Mouse (Mus musculus) left cerebral cortex, postnatal 25 days (tissue): ENCODE measurements around the gene Wdr54. TPM values are rescaled to one million over a fixed set of nuclear protein-coding genes. Genes with fewer than 3 reads are reported as not detected.
A peak's percentile ranks its signal among the peaks of the same experiment; 100 is the strongest.

Experiments used
- DNase-seq, 2 experiments: peaks; one replicate each; pipeline ENCODE4 v3.0.0; 2022; ENCODE audit warnings: low spot score in 2 of 2, mixed read lengths in 1 of 2
- intact Hi-C: fragments of 180-260 bp; cut with DNase I; formaldehyde crosslinking; loops from one replicate; pipeline ENCODE4 v1.15.1; 2025
- total RNA-seq, 2 experiments: library from RNA; stranded (reverse); gene quantifications; 2 replicates each; pipeline ENCODE4 v1.2.3; 2021

Wdr54 gene
- total RNA-seq: 10 to 100 TPM; 28.8 to 29.1 TPM

DNA sequence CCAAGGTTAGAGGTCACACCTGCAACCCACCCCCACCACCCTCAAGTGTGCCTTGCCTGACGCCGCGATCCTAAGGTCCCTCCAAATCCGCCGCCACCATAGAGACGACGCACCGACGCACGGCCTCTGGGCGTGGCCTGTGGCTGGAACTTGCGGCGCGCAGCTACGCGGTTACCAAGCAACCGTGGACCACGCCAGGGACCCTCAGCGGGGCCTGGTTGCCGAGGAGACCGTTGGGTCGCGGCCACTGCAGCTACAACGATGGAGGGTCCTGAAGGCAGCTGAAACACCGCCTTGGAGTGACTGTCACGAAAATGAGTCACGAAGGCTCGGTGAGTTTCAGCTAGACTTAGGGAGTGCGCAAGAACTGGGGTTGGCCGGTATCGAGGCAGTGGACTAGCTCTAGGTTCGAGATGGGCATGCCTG, at the start of gene Wdr54, which contains the start of gene 1700003E16Rik:
Wdr54 (minus strand) TSS at position 139 of the 426 bp plus-strand sequence.
1700003E16Rik (plus strand) TSS at position 146 of the 426 bp plus-strand sequence.
- intact Hi-C loops: no loop called here
- peak; percentile 84 to 86 for DNase-seq

- intact Hi-C loops: no loop called here
- DNase-seq: no peak
These were observed 49.7 kb upstream of the Wdr54 start for GRCm38 (mm10) chr6:83205851-83206250.

DNA sequence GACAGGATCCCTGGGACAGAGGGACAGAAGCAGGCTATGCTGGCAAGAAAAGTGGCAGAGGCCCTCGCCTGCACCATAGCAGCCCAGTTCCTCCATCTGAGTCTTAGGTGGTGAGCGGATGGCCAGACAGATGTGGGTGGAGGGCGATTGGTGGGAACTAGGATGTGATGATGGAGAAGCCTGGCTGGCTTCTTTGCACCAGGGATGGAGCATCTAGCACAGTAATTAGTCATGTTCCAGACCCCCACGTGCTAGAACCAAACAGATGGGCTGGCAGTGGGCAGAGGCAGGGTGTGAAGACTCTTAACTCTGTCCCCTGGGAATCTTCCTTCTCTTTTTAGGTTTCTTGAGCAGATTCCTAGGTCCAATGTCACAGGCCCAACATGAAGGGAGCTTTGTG, 47.1 kb upstream of the Wdr54 start:
- intact Hi-C loops: no loop called here
- DNase-seq: peak in 1 of 2 experiments; percentile 73

DNA sequence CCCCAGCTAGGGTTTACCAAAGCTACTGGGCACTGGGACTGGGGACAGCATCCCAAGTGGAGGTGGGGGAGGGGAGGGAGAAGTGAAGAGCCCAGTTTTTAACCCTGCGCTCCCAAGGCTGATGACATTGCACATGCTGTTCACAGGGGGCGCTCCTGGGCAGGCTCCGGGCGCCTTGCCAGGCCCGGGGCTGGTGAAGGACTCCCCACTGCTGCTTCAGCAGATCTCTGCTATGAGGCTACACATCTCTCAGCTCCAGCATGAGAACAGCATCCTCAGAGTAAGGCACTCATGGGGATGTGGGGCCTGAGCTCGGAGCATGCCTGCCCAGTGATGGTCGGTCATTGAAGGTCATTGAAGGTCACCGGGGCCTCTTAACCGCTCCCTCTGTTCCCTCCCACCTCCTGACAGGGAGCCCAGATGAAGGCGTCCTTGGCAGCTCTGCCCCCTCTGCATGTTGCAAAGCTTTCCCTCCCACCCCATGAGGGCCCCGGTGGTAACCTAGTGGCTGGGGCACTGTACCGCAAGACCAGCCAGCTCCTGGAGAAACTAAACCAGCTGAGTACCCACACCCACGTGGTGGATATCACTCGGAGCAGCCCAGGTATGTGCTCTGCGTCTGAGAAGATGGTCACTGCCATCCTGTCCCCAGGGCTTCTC, 41.3 kb upstream of the Wdr54 start:
- intact Hi-C loops: no loop called here
- DNase-seq: peak; percentile 67

DNA sequence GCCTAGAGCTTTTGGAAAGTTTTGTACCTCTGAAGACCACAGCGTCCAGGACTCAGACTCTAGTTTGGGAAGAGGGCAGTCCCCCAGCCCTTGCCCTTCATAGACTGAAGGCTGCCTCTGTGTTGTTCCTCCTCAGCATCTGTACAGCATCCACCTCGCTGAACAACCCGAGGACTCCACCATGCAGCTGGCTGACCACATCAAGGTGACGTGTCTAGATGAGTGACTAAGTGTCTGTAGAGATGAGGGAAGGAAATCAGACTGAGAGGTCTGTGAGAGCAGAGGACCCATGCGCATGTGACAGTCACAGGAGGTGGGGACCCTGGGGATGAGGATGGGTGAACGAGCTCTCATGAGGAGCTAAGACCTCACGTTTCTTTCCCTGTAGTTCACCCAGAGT, 37.4 kb upstream of the Wdr54 start:
- intact Hi-C loops: no loop called here
- no peak for DNase-seq

DNA sequence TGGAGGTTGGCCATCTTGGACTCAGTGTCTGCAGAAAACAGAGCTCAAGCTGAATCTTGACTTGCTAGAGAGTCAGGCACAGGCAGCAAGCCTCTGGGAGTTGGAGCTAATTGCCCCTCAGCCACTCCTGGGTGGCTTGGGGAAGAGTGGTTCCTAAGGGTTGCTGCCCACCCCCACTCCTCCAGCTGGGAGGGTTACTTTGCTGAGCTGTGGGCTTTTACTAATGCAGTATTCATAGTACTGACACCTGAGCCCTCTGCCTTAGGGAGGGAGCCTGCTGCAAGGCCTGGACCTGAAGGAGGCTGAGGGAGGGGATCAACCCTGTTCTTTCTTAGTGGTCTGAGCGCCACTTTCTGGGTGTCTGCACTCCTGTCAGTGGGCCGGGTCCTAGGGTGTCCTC, 30.7 kb upstream of the Wdr54 start:
- intact Hi-C loops: no loop called here
- no peak for DNase-seq

- intact Hi-C loops: no loop called here
- peak; percentile 88 to 96 for DNase-seq
These were observed 30.0 kb upstream of the Wdr54 start for GRCm38 (mm10) chr6:83185895-83186861.

DNA sequence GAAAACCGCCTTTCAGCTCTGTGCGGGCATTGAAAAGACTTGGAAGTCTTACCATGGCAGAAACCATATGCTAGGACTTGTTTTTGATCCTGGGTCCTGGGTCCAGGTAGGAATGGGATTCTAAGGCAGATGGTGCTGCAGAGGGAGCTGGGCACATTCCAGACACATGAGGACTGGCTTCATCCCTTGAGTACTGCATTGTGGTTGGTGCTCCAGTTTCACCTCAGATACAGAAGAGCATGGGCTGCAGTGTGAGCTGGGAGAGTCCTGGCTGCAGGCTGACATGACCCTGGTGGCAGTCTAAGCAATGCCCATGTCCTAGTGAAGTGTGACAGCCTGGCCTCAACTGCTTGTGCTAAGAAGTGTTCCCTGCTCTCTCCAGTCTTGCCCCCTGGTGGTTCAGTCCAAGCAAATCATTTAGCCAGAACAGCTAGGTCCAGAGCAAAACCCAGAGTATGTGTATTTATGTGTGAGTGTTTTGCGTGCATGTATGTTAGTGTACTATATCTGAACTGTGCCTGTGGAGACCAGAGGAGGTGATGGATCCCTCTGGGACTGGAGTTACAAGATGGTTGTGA, 28.8 kb upstream of the Wdr54 start:
- intact Hi-C loops: no loop called here
- no peak for DNase-seq

DNA sequence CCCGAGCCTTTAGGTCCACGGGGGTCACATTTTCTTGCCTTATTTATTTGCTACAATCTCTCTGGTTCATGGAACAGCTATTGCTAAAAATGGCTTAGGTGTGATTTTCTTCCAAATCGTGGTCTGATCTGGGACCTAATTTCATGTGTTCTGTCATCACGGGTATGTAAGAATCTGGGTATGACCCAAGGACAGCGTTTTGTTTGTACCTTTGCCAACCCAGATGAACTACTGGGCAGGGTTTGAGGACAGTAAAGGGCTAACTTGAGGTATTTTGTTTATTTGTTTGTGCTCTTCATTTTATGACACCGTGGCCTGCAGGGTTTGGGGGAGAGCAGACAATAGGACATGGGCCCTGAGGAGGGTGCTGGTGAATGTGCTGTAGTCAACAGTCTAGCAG, 24.4 kb upstream of the Wdr54 start:
- intact Hi-C loops: no loop called here
- no peak for DNase-seq

DNA sequence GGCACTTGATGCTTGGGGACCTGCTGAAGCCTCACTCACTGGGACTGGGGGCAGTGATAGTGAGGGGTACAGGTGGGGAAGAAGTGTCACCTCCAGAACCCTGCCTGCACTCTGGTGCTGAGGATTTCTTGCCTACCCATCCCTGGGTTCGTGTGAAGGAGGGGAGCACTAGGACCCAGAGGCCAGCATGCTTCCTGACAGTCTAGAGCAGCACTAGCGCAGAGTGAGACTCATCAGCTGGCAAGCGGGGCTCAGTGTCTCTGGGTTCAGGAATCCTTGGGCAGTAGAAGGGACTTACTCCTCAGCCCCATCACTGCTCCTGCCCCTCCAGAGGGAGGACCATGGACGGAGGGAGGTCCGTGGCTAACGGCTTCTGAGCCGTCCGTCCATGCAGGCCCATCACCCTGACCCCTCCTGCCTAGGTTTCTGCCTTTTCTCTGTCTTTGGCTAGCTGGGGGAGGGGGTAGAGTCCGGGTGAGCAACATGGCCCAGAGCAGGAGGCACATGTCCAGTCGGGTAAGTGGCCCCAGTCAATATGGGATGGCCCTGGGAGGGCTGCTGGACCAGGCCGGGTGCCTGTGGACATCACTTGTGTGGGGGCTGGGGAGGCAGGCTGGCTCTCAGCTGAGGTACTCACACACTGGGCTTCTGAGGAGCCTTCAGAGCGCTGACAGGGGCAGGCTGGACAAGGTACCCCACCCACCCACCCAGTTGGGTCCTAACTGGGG, 23.4 kb upstream of the Wdr54 start:
- intact Hi-C loops: no loop called here
- DNase-seq: peak; percentile 78 to 89

DNA sequence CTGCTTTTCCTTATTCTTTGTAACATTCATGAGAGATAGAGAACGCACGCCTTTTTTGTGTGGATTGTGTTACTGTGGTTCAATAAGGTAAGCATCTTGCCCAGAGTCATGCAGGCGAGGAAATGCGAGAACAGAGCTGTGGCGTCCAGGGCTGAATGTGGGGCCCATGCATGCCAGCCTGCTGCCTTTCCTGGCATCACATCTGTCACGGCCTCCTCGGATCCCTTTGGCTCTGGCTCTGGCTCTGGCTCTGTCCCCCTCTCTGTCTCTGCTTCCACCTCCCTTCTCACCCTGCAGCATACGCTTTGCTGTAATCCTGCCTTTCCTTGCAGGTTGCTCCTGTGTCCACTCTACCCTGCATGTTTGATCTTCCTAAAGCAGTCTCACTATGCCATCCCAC, 19.8 kb upstream of the Wdr54 start:
- DNase-seq: no peak
- intact Hi-C loops: no loop called here

- intact Hi-C loops: no loop called here
These were observed 16.2 kb upstream of the Wdr54 start for GRCm38 (mm10) chr6:83172240-83172920.

GRCm38 (mm10) chr6:83171063-83171462, 14.9 kb upstream of the Wdr54 start:
- intact Hi-C loops: no loop called here
- peak in 1 of 2 experiments; percentile 44 for DNase-seq

More at GRCm38 (mm10) chr6:83172240-83172920, 16.2 kb upstream of the Wdr54 start:
- peak; percentile 80 to 88 for DNase-seq

- intact Hi-C loops: no loop called here
- no peak for DNase-seq
These were observed 13.7 kb upstream of the Wdr54 start for GRCm38 (mm10) chr6:83169872-83170271.

- intact Hi-C loops: no loop called here
- no peak for DNase-seq
These were observed 10.0 kb upstream of the Wdr54 start for GRCm38 (mm10) chr6:83166243-83166630.

DNA sequence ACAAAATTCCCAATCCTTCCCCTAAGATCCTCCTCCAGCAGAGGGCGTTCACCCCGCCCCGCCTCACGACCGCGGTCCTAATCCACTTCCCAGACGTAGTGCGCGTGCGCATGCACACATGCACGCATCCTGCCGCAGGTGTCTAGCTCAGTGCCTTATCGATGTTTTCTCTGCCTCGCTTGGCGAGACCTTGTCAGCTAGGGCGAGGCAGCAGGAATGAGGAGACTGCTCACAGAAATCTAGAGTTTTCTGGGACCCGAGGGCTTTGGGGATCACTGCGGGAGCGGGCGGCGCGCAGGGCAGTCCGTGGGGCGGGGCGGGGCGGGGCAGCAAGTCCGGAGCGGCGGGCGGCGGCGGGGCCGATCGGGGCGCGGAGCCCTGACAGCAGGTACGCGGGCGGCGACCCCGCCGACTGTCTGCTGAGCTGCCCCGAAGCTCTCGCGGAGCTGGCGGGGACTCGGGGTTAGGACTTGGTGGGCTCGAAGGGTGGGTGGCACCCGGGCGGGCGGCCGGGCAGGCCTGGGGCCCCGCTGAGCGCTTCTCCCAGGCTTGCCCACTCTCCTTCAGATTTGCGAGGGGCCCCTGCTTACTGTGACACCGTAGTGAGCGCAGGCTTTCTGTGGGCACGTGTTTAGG, 9.5 kb upstream of the Wdr54 start, which contains the start of gene Dctn1:
Dctn1 (plus strand) TSS at position 314 of the 636 bp plus-strand sequence.
- DNase-seq: peak; percentile 93 to 94
- intact Hi-C loops: no loop called here

GRCm38 (mm10) chr6:83165026-83165606, 8.9 kb upstream of the Wdr54 start:
- intact Hi-C loops: no loop called here
- peak in 1 of 2 experiments; percentile 39 for DNase-seq

DNA sequence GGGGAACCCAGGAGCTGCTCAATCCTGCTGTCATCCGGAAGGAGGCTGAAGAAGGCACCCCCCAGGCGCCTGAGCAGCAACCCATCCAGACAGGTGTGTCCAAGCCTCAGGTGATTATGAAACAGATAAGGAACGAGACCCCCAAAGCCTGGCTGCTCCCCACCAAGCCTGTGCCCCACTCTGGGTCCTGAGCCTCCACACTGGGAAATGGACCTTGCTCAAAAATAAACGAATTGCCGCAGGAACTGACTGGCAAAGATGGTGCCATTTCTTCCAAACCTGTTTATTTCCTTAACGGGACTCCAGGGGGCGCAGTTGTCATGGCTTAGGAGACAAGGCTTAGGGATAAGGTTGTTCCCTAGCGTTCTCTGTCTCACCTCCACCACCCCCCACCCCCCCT, 6.5 kb upstream of the Wdr54 start:
- intact Hi-C loops: no loop called here
- peak; percentile 53 to 67 for DNase-seq
